Mouse (Mus musculus) midbrain, embryonic 15.5 days (tissue): ENCODE results near the gene Myo1g. TPM values are rescaled to one million over a fixed set of nuclear protein-coding genes. Genes with fewer than 3 reads are reported as not detected.

ENCODE experiments used
- ATAC-seq: fragments of 200-750 bp; cut with Nextera tagmentation; replicated peaks from 2 replicates; pipeline ENCODE4 v1.8.0; 2017; ENCODE audit warnings: moderate TSS enrichment
- H3K27ac ChIP-seq: fragments of 300-500 bp; sonication (generic); 2 replicates; pipeline ENCODE4 v1.5.1; 2015; ENCODE audit warnings: mild to moderate bottlenecking, inconsistent platforms
- H3K27me3 ChIP-seq: fragments of 300-500 bp; sonication (generic); replicated peaks from 2 replicates; pipeline ENCODE4 v1.6.1; 2015; ENCODE audit warnings: inconsistent platforms
- H3K36me3 ChIP-seq: fragments of 300-500 bp; sonication (generic); replicated peaks from 2 replicates; pipeline ENCODE4 v1.6.1; 2015; ENCODE audit warnings: inconsistent platforms
- H3K4me1 ChIP-seq: fragments of 300-500 bp; sonication (generic); 2 replicates; pipeline ENCODE4 v1.6.1; 2015; ENCODE audit warnings: inconsistent platforms
- H3K4me2 ChIP-seq: fragments of 300-500 bp; sonication (generic); 2 replicates; pipeline ENCODE4 v1.6.1; 2015; ENCODE audit warnings: inconsistent platforms, mild to moderate bottlenecking, moderate library complexity
- H3K4me3 ChIP-seq: fragments of 300-500 bp; sonication (generic); 2 replicates; pipeline ENCODE4 v1.5.1; 2015; ENCODE audit warnings: mild to moderate bottlenecking, inconsistent platforms
- H3K9ac ChIP-seq: fragments of 300-500 bp; sonication (generic); 2 replicates; pipeline ENCODE4 v1.6.1; 2015; ENCODE audit warnings: mild to moderate bottlenecking, inconsistent platforms
- H3K9me3 ChIP-seq: fragments of 300-500 bp; sonication (generic); 2 replicates; pipeline ENCODE4 v1.6.1; 2016; ENCODE audit warnings: inconsistent platforms
- WGBS: fragments of 180-500 bp; shearing (Covaris S2); methylation state at CpG from one replicate; pipeline ENCODE4 v1.1.7; 2015; ENCODE audit warnings: mixed read lengths; 5-methylcytosine and 5-hydroxymethylcytosine counted together
- polyA plus RNA-seq: library from polyadenylated mRNA; unstranded; fragments of >200 nt; fragmentation: Nextera tagmentation; extraction: Ambion mirVana; gene quantifications from 2 replicates; pipeline ENCODE4 v1.2.1, GENCODE M21; 2015

The Myo1g gene
- polyA plus RNA-seq, 1 experiment from 2014 or later: 0.23 TPM

GRCm38 (mm10) chr11:6504689-6505088 is 16.1 kb downstream of the Myo1g start:
- no peaks in the 10 kb centered on the region for H3K4me1 ChIP-seq
- no peaks in the 10 kb centered on the region for H3K27me3 ChIP-seq
- 73% methylated on average over 6 of the region's 6 CpGs for WGBS
- no peak for ATAC-seq
- H3K4me3 ChIP-seq: no peak overlapping the region
- H3K4me2 ChIP-seq: no peak overlapping the region
- H3K36me3 ChIP-seq: no peaks in the 10 kb centered on the region
- H3K27ac ChIP-seq: no peak overlapping the region
- H3K9ac ChIP-seq: no peak overlapping the region
- H3K9me3 ChIP-seq: no peaks in the 10 kb centered on the region

GRCm38 (mm10) chr11:6504226-6504625 is 16.5 kb downstream of the Myo1g start:
- H3K9ac ChIP-seq: no peak overlapping the region
- H3K4me2 ChIP-seq: no peak overlapping the region
- H3K9me3 ChIP-seq: no peaks in the 10 kb centered on the region
- 77% methylated on average over 3 of the region's 3 CpGs for WGBS
- H3K27ac ChIP-seq: no peak overlapping the region
- no peaks in the 10 kb centered on the region for H3K27me3 ChIP-seq
- no peak for ATAC-seq
- no peak overlapping the region for H3K4me3 ChIP-seq
- no peaks in the 10 kb centered on the region for H3K4me1 ChIP-seq
- no peaks in the 10 kb centered on the region for H3K36me3 ChIP-seq

- 91% methylated on average over 2 of the region's 2 CpGs for WGBS
- no peak for ATAC-seq
- Histone ChIP-seq H3K27ac (no peak overlapping the region), H3K27me3 (no peaks in the 10 kb centered on the region), H3K9ac (no peak overlapping the region), H3K36me3 (no peaks in the 10 kb centered on the region), H3K4me2 (no peak overlapping the region), H3K4me3 (no peak overlapping the region), H3K9me3 (no peaks in the 10 kb centered on the region), H3K4me1 (no peaks in the 10 kb centered on the region)
These were observed 18.3 kb downstream of the Myo1g start for GRCm38 (mm10) chr11:6502506-6502905.

- Histone ChIP-seq H3K4me3 (no peak overlapping the region), H3K4me2 (no peak overlapping the region), H3K27ac (no peak overlapping the region), H3K9ac (no peak overlapping the region), H3K9me3 (no peaks in the 10 kb centered on the region), H3K4me1 (no peaks in the 10 kb centered on the region), H3K27me3 (no peaks in the 10 kb centered on the region), H3K36me3 (no peaks in the 10 kb centered on the region)
- no peak for ATAC-seq
- WGBS: 72% methylated on average over 12 of the region's 12 CpGs
These were observed 23.3 kb downstream of the Myo1g start for GRCm38 (mm10) chr11:6497311-6497948.

- Histone ChIP-seq H3K4me1 (no peaks in the 10 kb centered on the region), H3K9ac (no peak overlapping the region), H3K27ac (no peak overlapping the region), H3K4me3 (no peak overlapping the region), H3K27me3 (no peaks in the 10 kb centered on the region), H3K36me3 (no peaks in the 10 kb centered on the region), H3K4me2 (no peak overlapping the region), H3K9me3 (no peaks in the 10 kb centered on the region)
- WGBS: 67% methylated on average over 6 of the region's 6 CpGs
- no peak for ATAC-seq
These were observed 30.9 kb downstream of the Myo1g start for GRCm38 (mm10) chr11:6489691-6490503.

- no peaks in the 10 kb centered on the region for H3K9me3 ChIP-seq
- no peak overlapping the region for H3K9ac ChIP-seq
- H3K36me3 ChIP-seq: no peaks in the 10 kb centered on the region
- 52% methylated on average over 7 of the region's 7 CpGs for WGBS
- H3K4me2 ChIP-seq: no peak overlapping the region
- no peak overlapping the region for H3K27ac ChIP-seq
- H3K4me1 ChIP-seq: no peaks in the 10 kb centered on the region
- ATAC-seq: no peak
- no peaks in the 10 kb centered on the region for H3K27me3 ChIP-seq
- no peak overlapping the region for H3K4me3 ChIP-seq
These were observed 31.5 kb downstream of the Myo1g start for GRCm38 (mm10) chr11:6489257-6489656.

GRCm38 (mm10) chr11:6488041-6488684 is 32.6 kb downstream of the Myo1g start:
- no peaks in the 10 kb centered on the region for H3K36me3 ChIP-seq
- ATAC-seq: no peak
- WGBS: 99% methylated on average over 5 of the region's 5 CpGs
- H3K9me3 ChIP-seq: no peaks in the 10 kb centered on the region
- no peaks in the 10 kb centered on the region for H3K27me3 ChIP-seq
- no peak overlapping the region for H3K4me2 ChIP-seq
- H3K27ac ChIP-seq: no peak overlapping the region
- H3K4me1 ChIP-seq: no peaks in the 10 kb centered on the region
- no peak overlapping the region for H3K9ac ChIP-seq
- no peak overlapping the region for H3K4me3 ChIP-seq

- H3K4me2 ChIP-seq: no peak overlapping the region
- H3K9ac ChIP-seq: no peak overlapping the region
- H3K4me3 ChIP-seq: no peak overlapping the region
- no peak overlapping the region for H3K27ac ChIP-seq
- no peaks in the 10 kb centered on the region for H3K27me3 ChIP-seq
- 56% methylated on average over 7 of the region's 7 CpGs for WGBS
- H3K4me1 ChIP-seq: no peaks in the 10 kb centered on the region
- H3K9me3 ChIP-seq: no peaks in the 10 kb centered on the region
- no peaks in the 10 kb centered on the region for H3K36me3 ChIP-seq
- no peak for ATAC-seq
These were observed 33.3 kb downstream of the Myo1g start for GRCm38 (mm10) chr11:6487496-6487895.

GRCm38 (mm10) chr11:6486916-6487315 is 33.8 kb downstream of the Myo1g start:
- H3K4me1 ChIP-seq: no peaks in the 10 kb centered on the region
- no peak for ATAC-seq
- no peak overlapping the region for H3K27ac ChIP-seq
- H3K36me3 ChIP-seq: no peaks in the 10 kb centered on the region
- no peak overlapping the region for H3K4me3 ChIP-seq
- no peaks in the 10 kb centered on the region for H3K27me3 ChIP-seq
- no peak overlapping the region for H3K9ac ChIP-seq
- no peaks in the 10 kb centered on the region for H3K9me3 ChIP-seq
- 75% methylated on average over 6 of the region's 6 CpGs for WGBS
- no peak overlapping the region for H3K4me2 ChIP-seq

- no peak for ATAC-seq
- H3K36me3 ChIP-seq: no peaks in the 10 kb centered on the region
- H3K9ac ChIP-seq: no peak overlapping the region
- H3K9me3 ChIP-seq: no peaks in the 10 kb centered on the region
- 65% methylated on average over 3 of the region's 3 CpGs for WGBS
- no peak overlapping the region for H3K4me2 ChIP-seq
- H3K27me3 ChIP-seq: no peaks in the 10 kb centered on the region
- H3K27ac ChIP-seq: no peak overlapping the region
- no peak overlapping the region for H3K4me3 ChIP-seq
- no peaks in the 10 kb centered on the region for H3K4me1 ChIP-seq
These were observed 36.4 kb downstream of the Myo1g start for GRCm38 (mm10) chr11:6484244-6484959.

- Histone ChIP-seq H3K4me3 (no peak overlapping the region), H3K9ac (no peak overlapping the region), H3K27me3 (no peaks in the 10 kb centered on the region), H3K9me3 (no peaks in the 10 kb centered on the region), H3K36me3 (no peaks in the 10 kb centered on the region), H3K27ac (no peak overlapping the region), H3K4me2 (no peak overlapping the region), H3K4me1 (no peaks in the 10 kb centered on the region)
- whole genome bisulfite sequencing: 82% methylated on average over 2 of the region's 2 CpGs
- no peak for ATAC-seq
These were observed 37.7 kb downstream of the Myo1g start for GRCm38 (mm10) chr11:6483103-6483502.

GRCm38 (mm10) chr11:6481669-6482185 is 39.0 kb downstream of the Myo1g start:
- Histone ChIP-seq H3K9me3 (no peaks in the 10 kb centered on the region), H3K27ac (no peak overlapping the region), H3K4me1 (no peaks in the 10 kb centered on the region), H3K9ac (no peak overlapping the region), H3K4me3 (no peak overlapping the region), H3K36me3 (no peaks in the 10 kb centered on the region), H3K27me3 (no peaks in the 10 kb centered on the region), H3K4me2 (no peak overlapping the region)
- WGBS: 76% methylated on average over 6 of the region's 6 CpGs
- no peak for ATAC-seq
